Mouse (Mus musculus): Measurements from ENCODE around the gene ccdc198.
A peak's percentile ranks its signal among the peaks of the same experiment; 100 is the strongest.
"Not testable (repeated sequence)": the region's sequence is repeated elsewhere in the genome, so short reads cannot be mapped to it uniquely, and the experiment has no call there.

ccdc198 gene

GRCm38 (mm10) chr14:49245126-49245714 lies at the start of gene ccdc198:
Gene ccdc198 (minus strand): TSS chr14:49245474.
- DNase-seq (ENCODE audit: low read depth): no peak

GRCm38 (mm10) chr14:49293802-49294449 lies 48.7 kb upstream of the ccdc198 start:
- DNase-seq (ENCODE audit: low read depth): no peak

DNA sequence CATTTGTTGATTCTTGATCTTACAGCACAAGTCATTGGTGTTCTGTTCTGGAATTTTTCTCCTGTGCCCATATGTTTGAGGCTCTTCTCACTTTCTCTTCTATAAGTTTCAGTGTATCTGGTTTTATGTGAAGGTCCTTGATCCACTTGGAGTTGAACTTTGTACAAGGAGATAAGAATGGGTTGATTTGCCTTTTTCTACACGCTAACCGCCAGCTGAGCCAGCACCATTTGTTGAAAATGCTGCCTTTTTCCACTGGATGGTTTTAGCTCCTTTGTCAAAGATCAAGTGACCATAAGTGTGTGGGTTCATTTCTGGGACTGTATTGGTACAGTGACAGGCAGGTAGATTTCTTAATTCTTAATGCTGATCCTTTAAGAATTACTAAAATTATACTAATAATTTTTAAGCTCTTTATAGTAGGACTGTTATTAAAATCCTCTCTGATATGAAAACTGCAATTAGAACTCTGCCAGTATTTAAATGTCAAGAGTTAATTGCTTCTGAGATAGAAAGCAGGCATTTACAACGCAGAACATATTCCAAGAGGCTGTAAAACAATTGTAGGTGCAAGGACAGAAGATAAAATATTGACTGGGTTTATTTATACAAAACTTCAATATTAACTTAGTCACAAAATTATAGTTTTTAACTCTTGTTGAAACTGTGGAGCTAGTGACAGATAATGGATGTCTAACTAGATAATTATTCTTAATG lies 44.9 kb upstream of the ccdc198 start:
- no peak for DNase-seq (ENCODE audit: low read depth)

DNA sequence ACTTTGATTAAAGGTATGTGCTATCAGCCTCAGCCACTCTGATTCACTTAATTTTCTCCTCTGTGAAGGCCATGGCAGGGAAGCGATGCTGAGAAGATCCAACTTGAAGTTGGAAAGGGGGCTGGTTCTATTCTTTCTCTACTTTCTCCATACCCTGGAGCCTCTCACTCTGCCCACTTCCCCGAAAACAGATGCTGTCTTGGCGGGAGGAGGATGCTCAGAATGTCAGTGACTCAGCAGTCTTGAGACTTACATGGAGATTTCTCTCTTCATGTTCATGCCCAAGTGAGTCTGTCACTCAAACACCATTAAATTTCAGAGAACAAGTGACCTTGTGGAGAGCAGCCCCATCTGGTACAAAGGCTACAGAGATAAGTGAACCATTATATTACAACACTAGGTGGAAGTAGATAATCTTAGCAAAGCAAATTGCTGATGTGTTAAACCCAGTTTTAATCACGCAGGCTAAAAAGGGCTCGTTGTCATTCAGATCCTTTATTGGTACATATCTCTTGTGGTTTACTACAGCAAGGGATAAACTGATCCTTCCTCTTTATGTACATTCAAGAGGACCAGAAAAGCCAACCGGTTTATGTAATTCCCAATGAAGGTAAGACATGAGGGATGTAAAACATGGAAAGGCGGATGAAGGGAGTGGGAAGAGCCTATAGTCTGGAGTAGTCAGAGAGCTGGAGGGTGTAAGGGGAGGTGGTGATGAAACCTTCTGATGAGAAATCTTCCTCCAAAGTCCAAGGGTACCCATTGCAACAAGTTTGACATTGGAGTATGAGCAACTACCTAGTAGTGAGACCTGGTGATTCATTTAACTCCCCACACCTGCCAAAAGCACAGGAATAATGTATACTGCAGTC lies 38.7 kb upstream of the ccdc198 start:
- no peak for DNase-seq (ENCODE audit: low read depth)

DNA sequence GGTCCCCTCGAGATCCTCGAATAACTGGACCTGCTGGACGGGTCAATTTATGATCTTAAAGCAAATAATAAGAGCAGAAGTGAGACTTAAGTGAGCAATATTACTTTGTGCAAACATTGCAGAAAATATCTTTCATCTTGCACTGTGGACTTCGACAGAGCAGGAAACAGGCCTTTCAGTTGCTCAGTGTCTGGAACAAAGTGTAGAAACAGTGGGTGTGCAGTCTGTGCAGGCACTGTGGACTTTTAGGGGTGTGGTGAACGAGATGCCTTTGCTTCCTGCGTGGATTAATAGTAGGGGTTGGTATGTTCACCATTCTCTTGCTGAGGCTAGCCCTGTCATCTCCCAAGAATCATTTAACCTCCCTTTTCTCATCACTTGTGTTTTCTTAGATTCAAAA lies 33.6 kb upstream of the ccdc198 start:
- DNase-seq (ENCODE audit: low read depth): no peak

DNA sequence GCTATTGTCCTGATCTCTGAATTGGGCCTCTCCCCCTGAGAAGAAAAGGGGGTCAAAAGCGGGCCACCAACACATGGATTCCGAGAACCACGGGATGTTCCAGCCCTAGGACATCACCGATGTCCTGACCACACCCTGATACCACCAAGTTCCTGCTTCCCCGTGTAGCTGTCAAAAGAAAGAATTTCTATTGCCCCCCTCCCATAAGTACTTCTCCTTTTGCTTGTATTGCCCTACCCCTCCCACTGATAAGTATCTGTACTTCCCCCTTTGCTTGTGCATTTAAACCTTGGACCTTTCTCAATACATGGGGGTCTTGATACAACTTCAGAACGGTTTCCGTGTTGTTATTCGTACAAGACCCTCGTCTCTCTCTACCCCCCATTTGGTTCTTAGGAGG lies 33.2 kb upstream of the ccdc198 start:
- DNase-seq (ENCODE audit: low read depth): not testable (repeated sequence)

DNA sequence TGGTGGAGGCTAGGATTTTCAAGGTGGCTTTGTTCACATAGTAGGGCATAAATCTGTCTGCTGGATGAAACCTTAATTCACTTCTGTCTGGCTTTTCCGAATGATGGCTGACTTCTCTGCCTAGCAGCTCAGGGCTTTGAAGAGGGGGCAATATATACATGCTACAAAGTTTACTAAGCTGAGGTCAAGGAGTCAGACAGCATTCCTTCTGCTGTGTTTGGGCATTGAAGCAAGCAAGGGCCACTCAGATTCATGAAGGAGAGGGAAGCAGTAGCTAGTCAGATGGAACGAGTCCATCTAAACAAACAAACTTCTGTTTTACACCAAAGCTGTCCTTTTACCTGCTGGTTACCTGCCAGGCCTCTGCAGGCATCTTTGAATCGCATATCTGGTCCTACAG lies 32.4 kb upstream of the ccdc198 start:
- DNase-seq (ENCODE audit: low read depth): no peak

DNA sequence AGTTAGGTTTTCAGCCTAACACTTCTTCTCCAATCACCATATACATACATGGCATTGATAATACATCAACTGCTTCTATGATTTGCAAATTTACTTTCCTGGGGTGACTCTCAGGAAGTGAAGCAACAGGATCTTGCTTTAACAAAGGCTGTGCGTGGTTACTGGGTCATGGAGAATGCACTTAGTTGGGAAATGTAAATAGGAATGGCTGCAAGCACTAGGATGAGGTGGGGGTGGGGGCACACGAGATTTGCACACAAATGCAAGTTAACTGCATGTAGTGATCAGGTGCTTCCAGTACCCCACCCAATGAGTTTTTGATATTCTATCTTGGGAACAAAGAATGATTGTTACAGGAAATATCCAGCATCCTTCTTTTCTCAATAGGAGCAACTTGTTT lies 30.1 kb upstream of the ccdc198 start:
- no peak for DNase-seq (ENCODE audit: low read depth)

GRCm38 (mm10) chr14:49265286-49266002 lies 20.2 kb upstream of the ccdc198 start:
- DNase-seq (ENCODE audit: low read depth): no peak

DNA sequence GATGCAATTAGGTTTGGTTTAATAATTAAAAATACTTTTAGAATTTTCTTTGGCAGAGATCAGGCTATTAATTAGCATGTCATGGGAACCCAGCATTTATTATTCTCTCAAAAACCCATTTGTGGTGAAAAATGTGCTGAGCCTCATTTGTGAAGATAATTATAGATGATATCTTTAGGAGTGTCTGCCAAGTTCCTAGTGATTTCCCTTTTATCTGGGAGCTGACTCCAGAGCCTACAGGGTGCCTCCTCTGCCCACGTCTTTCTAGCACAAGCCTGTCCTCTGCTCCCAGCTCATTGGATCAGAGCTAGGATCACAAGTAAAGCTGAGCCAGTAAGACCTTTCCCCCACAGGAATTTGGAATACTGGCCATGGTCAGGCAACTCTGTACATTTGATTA lies 3.8 kb downstream of the ccdc198 start:
- no peak for DNase-seq (ENCODE audit: low read depth)

- peak; percentile 1 for DNase-seq (ENCODE audit: low read depth)
Measured at GRCm38 (mm10) chr14:49238206-49238605, 7.1 kb downstream of the ccdc198 start.

- peak; percentile 13 for DNase-seq (ENCODE audit: low read depth)
Measured at GRCm38 (mm10) chr14:49234788-49235515, 10.3 kb downstream of the ccdc198 start.

DNA sequence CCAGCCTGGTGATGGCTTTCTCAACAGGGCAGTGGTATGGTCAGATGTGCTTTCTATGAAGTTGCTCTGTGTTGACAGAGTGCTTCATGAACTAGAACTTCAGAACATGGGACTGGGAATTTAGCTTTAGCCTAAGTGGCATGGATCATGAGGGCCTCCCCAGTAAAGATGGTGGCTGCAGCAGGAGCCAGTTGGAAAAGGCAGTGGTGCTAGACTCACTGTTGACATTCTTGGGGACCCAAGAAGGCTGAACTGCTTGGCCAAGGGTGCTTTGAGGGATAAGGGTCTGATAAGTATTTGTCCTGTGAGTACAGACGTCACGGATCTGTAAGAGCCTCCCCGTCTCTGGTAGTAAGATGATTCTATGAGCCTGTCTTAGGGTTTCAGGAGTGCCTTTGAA lies 13.4 kb downstream of the ccdc198 start:
- no peak for DNase-seq (ENCODE audit: low read depth)

DNA sequence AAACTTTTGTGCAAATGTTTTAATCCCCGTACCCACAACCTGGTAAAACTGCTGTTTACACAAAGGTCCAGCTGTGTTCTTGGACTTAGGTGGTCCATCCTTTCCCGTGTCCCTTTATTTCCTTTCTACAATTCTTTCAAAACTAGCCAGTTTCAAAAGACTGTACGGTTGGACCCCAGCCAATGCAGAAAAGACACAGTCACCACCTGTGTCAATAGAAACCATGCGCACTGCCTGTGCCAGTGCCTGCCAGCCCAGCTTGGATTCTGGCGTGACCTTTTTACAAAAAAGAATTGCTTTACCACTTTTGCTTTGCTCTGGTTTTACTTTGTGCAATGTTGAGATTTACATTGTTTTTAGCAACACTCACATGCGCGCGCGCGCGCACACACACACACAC lies 18.3 kb downstream of the ccdc198 start:
- DNase-seq (ENCODE audit: low read depth): no peak

- no peak for DNase-seq (ENCODE audit: low read depth)
Measured at GRCm38 (mm10) chr14:49226471-49226870, 18.8 kb downstream of the ccdc198 start.

- no peak for DNase-seq (ENCODE audit: low read depth)
Measured at GRCm38 (mm10) chr14:49221771-49222170, 23.5 kb downstream of the ccdc198 start.

DNA sequence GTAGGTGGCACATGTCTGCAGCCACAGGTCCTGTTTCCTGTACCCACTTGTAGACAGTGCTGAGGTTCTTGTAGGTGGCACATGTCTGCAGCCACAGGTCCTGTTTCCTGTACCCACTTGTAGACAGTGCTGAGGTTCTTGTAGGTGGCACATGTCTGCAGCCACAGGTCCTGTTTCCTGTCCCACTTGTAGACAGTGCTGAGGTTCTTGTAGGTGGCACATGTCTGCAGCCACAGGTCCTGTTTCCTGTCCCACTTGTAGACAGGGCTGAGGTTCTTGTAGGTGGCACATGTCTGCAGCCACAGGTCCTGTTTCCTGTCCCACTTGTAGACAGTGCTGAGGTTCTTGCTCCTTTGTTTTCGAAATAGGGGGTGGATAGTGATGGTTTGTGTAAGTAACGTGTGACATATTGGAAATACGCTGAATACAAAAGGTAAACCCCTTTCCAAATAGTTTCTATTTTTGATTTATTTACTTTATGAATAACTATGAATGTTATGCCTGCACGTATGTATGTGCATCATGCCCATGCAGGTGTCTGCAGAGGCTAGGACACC lies 25.7 kb downstream of the ccdc198 start:
- not testable (repeated sequence) for DNase-seq (ENCODE audit: low read depth)

DNA sequence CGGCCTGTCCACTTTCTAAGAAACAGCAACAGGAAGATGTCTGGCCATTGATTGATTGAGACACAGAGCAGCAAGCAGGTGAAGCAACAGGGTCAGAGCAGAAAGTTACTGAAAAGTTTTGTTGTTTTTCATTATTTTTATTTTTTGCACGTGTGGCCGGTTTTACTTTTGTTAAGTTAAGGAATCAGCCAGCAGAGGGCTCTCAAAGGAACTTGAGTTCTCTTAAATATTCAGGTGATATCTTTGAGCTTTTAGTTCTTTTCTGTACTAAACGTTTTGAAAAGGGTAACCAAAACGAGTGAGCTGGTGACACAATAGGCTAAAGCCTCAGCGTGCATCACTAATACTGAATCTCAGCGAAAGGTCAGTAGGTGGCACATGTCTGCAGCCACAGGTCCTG lies 26.6 kb downstream of the ccdc198 start:
- no peak for DNase-seq (ENCODE audit: low read depth)

DNA sequence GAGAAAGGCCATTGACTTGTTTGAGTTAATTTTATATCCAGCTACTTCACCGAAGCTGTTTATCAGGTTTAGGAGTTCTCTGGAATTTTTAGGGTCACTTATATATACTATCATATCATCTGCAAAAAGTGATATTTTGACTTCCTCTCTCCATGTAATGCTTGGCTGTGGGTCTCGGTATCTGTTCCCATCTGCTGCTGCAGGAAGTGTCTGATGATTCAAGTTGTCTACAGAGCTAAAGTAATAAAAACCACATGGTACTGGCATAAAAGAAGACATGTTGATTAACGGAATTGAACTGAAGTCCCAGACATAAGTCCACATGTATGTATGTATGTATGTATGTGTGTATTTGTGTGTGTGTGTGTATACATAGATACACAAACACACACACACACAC lies 35.1 kb downstream of the ccdc198 start:
- not testable (repeated sequence) for DNase-seq (ENCODE audit: low read depth)

DNA sequence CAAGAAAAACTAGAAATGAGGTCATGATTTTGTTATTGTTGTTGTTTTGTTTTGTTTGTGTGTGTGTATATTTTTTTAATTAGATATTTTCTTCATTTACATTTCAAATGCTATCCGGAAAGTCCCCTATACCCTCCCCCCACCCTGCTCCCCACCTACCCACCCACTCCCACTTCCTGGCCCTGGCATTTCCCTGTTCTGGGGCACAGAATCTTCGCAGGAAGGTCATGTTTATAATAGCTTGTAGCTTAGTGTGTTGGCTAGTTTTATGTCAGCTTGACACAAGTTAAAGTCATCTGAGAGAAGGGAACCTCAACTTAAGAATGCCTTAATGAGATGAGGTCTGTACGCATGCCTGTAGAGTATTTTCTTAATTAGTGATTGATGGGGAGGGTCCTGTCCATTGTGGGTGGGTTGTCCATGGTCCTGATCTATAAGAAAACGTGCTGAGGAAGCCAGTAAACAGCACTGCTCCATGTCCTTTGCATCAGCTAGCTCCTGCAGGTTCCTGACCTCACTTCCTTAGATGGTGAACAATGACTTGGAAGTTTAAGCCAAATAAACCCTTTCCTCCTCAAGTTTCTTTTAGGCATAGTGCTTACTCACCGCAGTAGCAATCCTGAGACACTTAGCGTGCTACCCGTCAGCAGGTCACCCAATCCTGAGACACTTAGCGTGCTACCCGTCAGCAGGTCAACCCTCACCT lies 44.0 kb downstream of the ccdc198 start:
- no peak for DNase-seq (ENCODE audit: low read depth)
